Mouse (Mus musculus): ENCODE measurements around the gene Gpr88.

DNA sequence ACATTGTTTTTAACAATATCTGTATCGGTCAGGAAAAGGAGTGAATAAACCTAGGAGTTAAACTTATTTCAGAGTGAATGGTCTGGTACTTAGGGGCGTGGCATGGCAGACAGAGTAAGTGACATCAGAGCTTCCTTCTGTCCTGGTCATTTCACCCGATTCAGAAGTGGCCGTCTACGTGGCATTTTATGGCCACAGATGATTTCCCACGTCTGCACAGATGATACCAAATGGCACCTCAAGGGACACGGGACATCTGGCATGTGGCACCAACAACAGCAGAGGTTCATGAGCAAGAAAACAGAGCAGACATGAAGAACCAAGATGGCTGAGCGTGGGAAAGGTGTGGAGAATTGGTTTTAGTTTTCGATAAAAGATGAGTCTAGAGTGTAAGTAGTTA, 48.7 kb downstream of the Gpr88 start:
- no peak for TF ChIP-seq SIN3A (IDR thresholded peaks at IDR 0.05; ENCODE audit: low read length)
- TF ChIP-seq POLR2AphosphoS5 (IDR thresholded peaks at IDR 0.05; ENCODE audit: borderline replicate concordance, low read depth, low read length) = no peak
- no peak for TF ChIP-seq MAZ (IDR thresholded peaks at IDR 0.05; ENCODE audit: low read depth, low read length)
- TF ChIP-seq CTCF (IDR thresholded peaks at IDR 0.05 in 2 of 3, conservative IDR thresholded peaks at IDR 0.05 in 1 of 3; ENCODE audit: control insufficient read depth in 1 of 3, insufficient read depth in 1 of 3, low read depth in 2 of 3, low read length in 3 of 3, poor library complexity in 1 of 3, severe bottlenecking in 1 of 3) = no peak
- TF ChIP-seq MAX (IDR thresholded peaks at IDR 0.05; ENCODE audit: low read length) = no peak
- no peak for TF ChIP-seq USF1 (IDR thresholded peaks at IDR 0.05; ENCODE audit: low read depth, low read length)
- no peak for TF ChIP-seq RAD21 (IDR thresholded peaks at IDR 0.05; ENCODE audit: low read depth, low read length)
